Mouse (Mus musculus): Measurements from ENCODE around the gene Chst8.
A peak's percentile ranks its signal among the peaks of the same experiment; 100 is the strongest.

Chst8 gene

DNA sequence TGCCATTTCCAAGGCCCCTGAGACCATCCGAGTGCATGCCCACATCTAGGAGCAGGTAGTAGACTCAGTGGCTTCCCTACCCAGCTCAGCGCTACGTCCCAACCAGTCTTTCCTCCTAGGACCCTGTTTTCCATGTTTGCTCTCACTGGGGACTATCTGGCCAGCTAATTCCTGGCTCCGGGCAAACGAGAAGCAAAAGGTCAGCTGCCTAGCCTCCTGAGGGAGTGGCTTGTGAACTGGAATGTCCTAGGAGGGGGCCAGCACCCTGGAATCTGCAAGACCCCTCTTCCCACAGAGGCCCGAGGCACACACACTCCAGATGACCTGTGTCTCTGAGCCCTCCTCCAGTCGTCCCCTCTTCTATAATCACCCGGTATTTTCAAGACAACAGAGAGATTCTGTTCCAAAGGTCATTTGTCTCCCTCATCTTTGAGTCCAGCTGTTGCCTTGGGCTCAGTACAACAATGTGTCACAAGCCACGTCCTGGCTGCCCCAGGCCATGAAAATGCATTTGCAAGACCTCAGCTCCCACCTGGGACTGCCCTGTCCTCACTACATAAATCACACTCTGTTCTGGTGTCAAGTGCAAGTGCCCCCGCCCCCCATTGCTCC lies 60.3 kb downstream of the Chst8 start:
- peak; percentile 26 for DNase-seq (ENCODE audit: low read depth, low spot score)

DNA sequence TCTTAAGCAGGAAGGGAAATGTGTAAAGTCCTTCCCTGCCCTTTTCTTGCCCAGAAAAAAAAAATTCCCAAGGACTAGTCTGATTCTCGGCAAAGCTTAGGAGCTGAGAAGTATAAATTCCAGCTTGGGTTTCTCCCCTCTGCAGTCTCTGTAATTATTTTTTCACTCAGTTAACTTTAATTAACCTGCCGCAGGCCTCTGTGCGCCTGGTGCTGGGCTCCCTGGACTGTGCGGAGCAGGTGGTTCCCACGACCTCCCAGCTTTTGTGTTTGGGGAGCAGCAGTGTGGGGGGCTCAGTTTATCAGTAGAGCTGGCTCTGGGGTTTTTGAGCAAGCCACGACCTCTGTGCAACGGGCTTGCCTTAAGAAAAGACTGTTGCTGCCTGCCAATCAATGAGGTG lies 62.2 kb downstream of the Chst8 start:
- DNase-seq (ENCODE audit: low read depth, low spot score): no peak

DNA sequence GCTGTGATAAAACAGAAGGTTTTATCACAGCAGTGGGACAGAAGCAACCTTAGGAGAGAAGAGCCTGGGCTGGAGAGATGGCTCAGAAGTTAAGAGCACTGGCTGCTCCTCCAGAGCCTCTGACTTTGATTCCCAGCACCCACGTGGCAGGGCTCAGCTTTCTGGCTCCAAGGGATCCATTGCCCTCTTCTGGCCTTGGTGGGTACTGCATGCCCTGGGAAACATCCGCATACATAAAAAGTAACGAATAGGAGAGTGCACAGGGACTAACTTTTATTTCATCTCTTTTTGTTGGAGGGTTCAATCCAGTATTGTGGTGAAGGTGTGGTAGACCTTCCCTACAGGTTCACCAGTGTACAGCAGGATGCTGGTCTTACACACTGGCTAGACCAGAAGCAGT lies 62.8 kb downstream of the Chst8 start:
- no peak for DNase-seq (ENCODE audit: low read depth, low spot score)

DNA sequence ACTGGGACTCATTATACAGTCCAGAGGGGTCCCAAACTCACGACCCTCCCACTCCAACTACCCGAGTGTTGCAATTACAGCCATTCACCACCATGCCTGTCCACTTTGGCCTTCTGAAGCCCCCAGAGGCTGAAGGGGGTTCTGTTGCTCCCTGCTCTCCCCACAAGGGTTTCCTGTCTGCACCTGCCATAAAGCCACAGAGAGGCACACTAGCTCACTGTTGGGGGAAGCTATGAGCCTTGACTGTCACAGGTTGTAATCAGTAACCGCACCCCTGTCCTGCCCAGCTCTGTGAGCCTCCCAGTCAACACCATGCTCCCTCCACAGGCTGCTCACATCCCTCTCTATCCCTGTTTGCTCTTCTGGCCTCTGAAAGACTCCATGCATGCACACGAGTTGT lies 64.0 kb downstream of the Chst8 start:
- no peak for DNase-seq (ENCODE audit: low read depth, low spot score)

DNA sequence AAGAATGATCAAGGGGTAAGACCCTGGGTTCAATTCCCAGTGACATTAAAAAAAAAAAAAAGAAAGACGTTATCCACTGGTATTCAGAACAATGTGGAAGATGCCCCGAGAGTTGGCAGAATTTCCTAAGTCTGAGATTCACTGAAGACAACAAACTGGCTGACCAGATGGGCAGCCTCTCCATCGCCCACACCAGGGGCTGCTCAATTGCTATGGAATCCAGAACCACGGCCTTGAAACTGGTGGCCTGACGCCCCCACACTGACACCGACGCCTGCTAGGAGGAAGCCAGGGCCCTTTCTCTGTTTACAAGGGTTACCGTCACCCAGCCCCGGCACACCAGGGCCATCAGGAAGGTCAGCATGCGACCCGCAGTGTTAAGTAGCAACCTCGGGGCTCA lies 64.8 kb downstream of the Chst8 start:
- no peak for DNase-seq (ENCODE audit: low read depth, low spot score)

DNA sequence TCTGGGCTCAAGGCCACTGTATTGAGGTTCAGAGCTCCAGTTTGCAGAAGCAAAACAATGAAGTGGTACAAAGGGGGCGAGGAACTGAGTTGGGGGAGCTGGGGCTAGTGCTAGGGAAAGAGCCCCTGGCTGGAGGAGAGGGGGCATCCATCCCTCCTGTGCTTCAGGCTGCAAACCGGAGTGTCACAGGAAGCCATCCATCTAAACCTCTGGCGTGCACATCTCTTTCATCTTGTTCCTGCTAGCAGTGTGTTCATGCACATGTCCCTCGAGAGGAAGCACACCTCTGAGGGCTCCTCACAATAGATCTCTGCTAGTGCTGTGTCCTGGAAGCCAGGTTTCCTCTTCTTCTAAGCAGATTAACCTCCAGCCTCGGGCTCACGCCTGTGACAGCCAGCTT lies 65.9 kb downstream of the Chst8 start:
- no peak for DNase-seq (ENCODE audit: low read depth, low spot score)

DNA sequence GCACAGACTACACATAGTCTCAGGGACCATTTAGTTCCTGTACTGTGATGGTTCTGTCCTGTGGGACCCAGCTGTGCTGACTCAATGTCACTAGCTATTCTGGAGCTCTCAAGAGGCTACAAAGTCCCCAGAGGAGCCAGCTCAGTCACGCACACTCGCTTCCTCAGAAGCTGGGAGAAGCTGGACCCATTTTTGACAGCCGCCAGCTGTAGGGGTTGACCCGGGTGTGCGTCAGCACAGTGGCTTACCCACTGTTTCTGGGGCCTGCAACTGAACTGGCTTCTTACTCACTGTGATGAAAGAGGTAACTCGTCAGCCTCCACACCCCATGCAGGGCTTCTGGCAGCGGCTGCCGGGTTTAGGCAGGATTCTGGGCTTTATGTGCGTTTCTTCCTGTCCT lies 66.3 kb downstream of the Chst8 start:
- peak; percentile 23 for DNase-seq (ENCODE audit: low read depth, low spot score)

DNA sequence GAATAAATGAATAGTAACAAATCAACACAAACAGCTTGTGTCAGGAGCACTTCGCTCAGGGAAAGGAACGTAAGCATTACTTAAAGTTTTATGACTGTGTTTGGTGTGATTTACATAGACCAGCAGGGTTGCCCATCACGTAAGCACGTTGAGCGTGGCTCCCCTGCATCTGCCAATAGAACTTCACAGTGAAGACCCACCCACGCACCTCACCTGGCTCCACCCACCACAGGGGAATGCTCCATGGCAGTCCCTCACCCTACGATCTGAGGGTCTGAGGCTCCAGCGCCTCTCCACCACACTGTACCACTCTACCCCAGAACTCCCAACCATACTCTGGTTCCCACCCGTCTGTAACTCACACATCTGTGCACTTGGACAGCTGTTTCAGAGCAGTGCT lies 67.1 kb downstream of the Chst8 start:
- no peak for DNase-seq (ENCODE audit: low read depth, low spot score)

DNA sequence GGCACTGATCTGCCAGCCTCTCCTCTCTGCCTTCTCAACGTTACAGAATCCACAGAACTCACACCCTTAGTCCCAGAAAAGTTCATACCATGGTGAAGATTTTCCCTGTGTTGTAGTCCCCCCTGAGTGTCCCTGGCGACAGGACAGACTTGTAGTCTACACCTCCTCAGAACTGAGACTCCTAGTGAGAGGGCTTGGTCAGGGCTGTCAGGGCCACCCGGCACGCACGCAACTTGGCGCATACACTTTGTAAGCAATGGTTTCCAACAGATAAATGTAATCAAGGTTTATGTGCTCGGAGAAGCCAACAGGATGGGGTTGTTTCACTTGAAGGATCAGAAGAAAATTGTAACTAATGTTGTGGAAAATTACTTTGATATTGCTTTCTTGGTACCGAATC lies 67.5 kb downstream of the Chst8 start:
- DNase-seq (ENCODE audit: low read depth, low spot score): no peak

DNA sequence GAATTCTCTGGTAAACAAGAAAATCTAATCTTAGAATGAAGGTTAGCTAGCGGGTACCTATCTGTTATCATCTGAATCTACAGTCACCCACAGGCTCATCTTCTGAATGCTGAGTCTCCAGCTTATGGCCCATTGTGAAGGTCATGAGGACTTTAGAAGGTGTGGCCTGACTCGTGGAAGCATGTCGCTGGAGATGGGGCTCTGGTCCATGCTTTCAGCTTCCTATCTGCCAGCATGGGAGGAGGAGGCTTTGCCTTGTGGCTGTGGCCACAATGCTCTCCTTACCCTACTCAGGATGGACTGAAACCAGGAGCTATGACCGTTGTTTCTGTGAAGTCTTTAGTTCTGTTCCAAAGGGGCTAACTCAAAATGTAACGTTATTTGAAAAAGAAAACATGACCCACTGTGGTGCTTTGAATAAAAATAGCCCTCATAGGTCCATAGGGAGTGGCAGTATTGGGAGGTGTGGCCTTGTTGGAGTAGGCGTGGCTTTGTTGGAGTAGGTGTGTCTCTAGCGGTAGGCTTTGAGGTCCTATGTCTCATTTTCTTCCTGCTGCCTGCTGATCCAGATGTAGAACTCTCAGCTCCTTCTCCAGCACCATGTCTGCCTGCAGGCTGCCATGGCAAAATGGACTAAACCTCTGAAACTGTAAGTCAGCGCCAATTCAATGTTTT lies 69.0 kb downstream of the Chst8 start:
- DNase-seq (ENCODE audit: low read depth, low spot score): no peak

DNA sequence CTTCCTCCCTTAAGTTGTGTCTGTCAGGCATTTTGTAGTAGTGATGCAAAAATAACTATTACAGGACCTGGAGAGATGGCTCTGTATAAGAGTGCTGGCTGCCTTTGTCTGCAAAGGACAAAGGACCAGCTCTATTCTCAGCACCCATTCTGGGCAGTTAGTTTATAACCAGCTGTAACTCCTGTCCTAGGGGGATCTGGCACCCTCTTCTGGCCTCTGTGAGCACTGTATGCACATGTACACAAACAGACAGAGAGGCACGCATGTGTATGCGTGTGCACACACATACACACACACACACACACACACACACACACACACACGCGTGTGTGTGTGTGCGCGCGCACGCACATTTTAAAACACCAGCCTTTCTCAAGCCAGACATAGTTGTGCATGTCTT lies 73.1 kb downstream of the Chst8 start:
- DNase-seq (ENCODE audit: low read depth, low spot score): no peak

DNA sequence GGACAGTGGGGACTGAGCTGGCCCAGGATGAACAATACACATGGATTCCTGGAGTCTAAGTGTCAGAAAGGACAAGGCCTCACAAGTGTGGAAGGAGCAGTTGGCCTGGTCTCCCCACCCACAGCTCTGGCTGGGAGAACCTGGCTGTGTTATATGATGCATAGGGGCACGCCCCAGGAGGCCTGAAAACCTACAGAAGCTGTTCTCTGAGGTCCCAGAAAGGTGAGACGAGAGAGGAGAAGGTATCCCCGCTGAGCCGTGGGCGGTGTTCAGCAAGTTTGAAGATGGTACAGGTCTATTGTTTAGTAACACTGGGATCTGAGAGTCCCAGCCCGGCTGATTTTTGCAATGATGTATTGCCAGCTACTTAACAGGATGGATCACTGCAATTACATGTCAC lies 75.3 kb downstream of the Chst8 start:
- DNase-seq (ENCODE audit: low read depth, low spot score): no peak

DNA sequence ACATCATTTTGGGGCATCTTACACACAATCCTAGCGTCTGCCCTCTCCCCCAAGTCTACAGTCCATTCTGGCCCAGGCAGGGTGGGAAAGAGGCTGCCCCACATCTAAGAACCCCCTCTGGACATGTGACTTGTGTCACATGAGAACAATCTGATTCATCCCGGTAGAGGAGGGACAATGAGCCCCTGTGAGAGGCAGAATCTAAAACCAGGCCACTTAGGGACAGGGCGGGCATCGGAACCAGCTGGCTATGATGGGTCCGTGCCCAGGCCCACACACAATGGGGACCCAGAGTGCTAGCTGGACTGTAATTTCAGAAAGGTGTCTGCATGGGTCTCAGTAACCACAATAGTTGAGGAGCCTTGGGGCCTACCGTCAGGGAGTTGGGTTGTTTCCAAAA lies 78.2 kb downstream of the Chst8 start:
- no peak for DNase-seq (ENCODE audit: low read depth, low spot score)

DNA sequence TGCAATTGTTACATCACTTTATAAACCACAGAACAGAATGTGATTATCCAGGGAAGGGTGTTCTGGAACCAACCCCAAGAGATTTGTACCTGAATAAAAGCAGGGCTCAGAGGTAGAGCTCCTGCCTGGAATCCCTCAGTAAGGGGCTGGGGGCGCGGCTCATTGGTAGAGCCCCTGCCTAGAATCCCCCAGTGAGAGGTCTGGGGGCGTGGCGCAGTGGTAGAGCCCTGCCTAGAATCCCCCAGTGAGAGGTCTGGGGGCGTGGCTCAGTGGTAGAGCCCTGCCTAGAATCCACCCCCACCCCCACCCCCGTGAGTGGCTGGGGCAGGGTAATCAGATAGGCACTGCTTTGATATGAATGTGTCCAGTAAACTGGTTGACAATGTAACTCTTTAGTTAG lies 83.6 kb downstream of the Chst8 start:
- no peak for DNase-seq (ENCODE audit: low read depth, low spot score)

DNA sequence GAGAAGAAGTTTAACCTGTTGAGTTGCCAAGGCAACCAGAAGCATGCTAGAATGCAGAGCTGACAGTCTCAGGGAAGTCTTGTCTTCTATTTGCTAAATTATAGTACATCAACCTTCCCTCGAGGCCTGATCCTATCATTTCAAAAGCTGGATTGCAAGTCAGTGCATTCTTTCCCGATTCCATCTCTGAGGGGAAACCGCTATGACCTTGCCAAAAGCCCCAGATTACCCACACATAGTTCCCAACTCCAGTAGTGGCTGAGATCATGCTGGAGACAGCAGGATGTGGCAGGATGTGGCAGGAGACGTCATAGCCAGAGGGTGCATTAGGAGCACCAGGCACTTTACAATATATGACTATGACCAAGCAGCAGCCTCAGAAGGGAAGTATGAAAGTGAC lies 87.3 kb downstream of the Chst8 start:
- no peak for DNase-seq (ENCODE audit: low read depth, low spot score)

DNA sequence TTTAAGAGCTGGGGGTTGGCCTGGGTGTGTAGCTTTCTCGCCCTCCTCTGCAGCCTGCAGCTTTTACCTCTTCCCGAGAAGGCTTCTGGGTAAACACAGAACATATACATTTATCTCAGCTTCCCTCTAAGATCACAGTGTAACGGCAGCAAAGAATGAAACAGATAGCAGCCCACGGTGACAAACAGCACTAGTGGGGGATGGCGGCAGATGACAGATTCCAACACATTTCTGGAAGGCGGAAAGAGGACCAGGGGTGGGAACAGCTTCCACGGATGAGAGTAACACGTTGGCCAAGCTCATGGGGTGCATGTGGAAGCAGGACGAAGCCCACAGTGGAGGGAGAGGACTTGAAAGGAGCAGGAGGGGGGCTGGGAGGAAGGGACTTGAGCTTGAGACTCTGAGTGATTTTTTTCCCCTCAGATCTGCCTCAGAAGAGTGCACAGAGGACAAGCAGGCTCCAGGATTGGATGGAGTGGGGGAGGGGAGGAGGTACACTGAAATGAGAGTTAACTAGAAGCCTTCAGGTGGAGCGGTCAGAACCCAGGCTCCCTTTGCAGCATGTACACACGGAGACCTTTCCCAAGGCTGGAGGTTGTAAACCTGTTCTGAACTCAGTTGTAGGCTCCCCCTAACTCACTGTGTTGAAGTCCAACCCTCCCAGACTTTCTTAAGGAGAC lies 89.8 kb downstream of the Chst8 start:
- no peak for DNase-seq (ENCODE audit: low read depth, low spot score)

DNA sequence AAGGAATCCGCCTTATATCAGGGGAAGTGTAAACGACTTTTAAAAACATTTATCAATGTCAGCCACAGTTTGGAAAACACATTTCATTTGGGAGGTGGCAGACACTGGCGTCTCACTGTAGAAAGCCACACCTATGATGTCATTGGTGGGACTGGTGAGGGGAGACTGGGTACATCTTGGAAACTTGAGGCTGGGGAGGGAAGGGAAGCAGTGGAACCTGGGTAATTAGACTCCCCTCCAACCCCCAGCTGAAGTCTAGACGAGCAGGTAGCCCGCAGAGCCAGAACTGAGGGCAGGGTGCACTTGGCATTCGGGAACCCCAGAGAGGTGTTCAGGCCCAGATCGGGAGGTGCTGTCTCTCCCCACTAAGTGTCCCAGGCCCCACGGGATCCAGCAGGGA lies 90.4 kb downstream of the Chst8 start:
- no peak for DNase-seq (ENCODE audit: low read depth, low spot score)

DNA sequence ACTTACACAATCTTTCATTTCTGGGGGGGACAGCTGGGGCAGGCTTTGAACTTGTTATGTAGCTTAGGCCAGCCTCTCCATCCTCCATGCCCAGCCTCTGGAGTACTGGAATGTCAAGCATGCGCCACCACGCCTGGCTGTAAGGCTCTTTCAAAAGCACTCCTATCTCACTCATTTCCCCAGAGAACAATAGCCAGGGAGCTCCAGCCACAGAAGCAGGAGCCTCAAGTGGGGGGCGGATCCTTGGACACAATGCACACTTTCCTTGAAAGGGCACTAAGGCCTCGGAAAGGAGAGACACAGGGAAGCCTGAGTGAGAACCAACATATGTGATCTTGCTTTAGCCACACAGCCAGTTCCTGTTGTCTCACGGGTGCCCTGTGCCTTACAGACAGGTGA lies 90.9 kb downstream of the Chst8 start:
- no peak for DNase-seq (ENCODE audit: low read depth, low spot score)

DNA sequence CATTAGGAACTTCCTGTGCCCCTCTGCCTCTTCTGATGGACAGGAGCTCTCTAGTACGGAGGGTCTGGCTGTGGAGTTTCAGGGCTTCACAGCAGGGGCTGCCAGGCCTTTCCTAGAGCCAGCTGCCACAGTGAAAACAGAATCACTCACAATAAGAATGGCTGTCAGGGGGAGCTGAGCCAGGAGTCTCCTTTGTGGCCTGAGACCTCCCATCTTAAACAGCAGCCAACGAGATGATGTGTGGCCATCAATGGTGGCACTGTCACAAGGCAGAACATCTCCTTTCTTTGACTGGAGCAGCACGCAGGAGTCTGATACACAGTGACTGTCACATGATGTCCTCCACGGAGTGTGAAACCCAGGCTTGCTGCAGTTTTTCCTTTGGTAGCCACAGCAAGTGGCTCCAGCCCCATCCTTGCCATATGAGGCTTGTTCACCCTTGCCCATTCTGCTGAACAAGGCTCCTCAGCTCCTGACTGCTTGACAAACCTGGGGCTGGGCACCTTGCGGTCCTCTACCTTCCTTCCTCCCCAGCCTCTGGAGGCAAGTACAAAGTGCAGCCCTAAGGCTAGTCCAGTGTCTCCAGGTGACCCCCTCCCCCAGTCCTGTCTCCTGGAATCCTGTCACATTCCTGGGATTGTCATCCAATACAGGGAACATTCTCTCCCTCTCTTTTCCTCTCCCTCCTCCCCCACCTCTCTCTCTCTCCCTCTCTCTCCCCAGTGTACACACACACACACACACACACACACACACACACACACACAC lies 91.4 kb downstream of the Chst8 start:
- DNase-seq (ENCODE audit: low read depth, low spot score): no peak

DNA sequence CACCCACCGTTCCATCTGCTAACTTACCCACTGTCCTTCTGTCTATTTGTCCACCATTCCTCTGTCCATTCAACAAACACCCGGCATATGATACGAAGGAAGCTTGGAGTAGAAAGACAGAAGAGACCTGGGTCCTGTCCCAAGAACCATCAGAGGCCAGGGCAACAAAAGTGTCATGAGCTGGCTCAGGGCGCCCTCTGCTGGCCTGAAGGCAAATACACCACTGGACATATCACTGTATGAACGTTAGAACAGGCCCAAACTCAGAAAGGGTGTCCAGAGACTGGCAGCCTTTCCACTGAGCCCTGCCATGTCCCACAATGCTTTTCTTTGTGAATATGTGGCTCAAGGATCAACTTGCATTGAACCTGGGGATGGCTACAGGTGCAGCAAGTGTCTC lies 92.9 kb downstream of the Chst8 start:
- DNase-seq (ENCODE audit: low read depth, low spot score): peak; percentile 55

DNA sequence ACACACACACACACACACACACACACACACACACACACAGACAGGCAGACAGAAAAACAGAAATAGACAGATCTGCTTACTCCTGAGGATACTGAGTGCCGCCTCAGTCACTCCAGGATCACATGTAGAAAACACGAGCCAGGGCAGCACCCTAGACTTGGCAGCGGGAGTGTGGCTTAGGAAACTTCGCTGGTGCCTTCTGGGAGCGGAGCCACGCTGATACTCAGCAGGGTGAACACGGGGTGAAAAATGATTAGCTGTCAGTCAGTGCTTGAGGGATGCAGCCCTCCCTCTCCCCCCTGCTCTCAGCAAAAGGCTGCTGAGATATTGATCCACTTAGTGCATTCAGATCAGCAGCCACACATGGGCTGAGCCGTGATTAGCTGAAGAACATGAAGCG lies 93.9 kb downstream of the Chst8 start:
- peak; percentile 80 for DNase-seq (ENCODE audit: low read depth, low spot score)

DNA sequence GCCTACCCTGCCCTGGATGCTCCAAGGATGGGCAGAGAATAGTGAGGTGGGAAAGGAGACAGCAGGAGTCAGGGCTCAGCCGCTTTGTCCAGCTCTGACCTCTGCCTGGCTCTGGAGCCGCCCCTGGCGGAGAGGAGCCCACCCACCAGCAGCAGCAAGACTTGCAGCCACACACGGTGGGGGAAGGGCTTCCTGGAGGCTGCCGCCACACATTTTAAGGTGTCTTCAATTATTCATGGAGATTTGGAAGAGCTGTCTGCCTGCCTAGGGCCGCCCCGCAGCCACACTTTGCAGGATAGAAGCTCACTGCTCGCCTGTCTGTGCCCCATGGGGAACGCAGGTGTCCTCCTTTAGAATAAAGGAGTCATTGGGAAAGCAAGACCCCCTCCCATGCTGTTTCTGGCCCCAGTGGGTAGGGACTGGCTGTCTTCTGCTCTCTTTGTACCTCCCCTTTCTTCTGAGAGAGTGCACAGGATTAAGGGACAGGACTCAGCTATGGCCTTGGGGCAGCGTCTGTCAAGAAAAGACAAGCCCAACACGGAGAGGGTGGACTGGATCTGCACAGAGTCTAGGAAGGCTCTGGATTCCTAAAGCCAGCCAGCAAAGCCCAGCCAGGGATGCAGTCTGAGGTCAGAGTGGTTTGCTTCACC lies 95.2 kb downstream of the Chst8 start:
- DNase-seq (ENCODE audit: low read depth, low spot score): peak; percentile 11
